Mouse (Mus musculus) activated CD4-positive, CD25-positive, alpha-beta regulatory T cell, adult 4 months (primary cell): Measurements from ENCODE around the gene Olfr470. TPM values are rescaled to one million over a fixed set of nuclear protein-coding genes. Genes with fewer than 3 reads are reported as not detected.
"Not testable (repeated sequence)": the region's sequence is repeated elsewhere in the genome, so short reads cannot be mapped to it uniquely, and the experiment has no call there.

ENCODE experiments used
- ATAC-seq: one replicate; pipeline ENCODE4 v1.8.0; 2017
- polyA plus RNA-seq, 2 experiments: library from polyadenylated mRNA; unstranded; fragments of 100-300 nt; shearing (Covaris generic); gene quantifications; one replicate each; pipeline ENCODE4 v1.2.1; 2017

Olfr470 gene
- polyA plus RNA-seq, result not detected

DNA sequence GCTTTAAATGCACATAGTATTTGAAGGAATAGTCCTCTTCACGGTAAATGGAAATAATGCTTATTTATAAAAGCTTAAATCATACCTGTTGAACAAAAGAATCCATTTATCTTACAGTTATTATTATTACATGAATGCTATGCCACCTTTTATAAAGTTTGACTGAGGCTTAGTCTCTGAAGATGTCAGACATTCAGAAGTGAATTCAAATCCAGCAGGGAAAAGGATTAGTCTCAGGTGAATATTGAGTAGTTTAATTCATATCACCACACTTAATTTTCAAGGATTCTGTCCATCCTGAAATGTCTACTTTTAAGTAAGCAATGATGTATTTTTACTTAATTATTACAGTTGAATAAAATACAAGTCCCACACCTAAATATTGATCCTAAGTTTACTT lies at the start of gene Olfr470:
Gene Olfr470, minus strand, starts transcription at position 101 of the 400 bp plus-strand sequence.
- not testable (repeated sequence) for ATAC-seq

DNA sequence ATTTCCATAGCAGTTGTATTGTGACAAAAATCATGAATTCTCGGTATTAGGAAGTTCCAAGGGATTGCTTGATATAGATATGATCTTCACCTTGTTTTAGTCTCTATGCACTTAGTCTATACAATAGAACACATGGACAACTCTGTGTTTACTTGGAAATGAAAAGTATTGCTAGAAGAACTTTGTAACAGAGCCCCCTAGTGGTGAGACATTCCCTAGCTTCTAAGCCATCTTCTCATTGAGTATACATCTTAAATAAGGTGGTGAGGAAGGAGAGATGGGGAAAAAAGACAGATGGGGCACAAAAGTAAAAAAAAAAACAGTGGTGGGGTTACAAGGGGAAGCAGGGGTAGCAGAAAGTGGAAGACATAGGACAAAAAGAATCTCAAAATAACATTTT lies 5.6 kb downstream of the Olfr470 start:
- ATAC-seq, result no peak

DNA sequence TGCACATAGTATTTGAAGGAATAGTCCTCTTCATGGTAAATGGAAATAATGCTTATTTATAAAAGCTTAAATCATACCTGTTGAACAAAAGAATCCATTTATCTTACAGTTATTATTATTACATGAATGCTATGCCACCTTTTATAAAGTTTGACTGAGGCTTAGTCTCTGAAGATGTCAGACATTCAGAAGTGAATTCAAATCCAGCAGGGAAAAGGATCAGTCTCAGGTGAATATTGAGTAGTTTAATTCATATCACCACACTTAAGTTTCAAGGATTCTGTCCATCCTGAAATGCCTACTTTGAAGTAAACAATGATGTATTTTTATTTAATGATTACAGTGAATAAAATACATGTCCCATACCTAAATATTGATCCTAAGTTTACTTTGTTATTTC lies 21.8 kb downstream of the Olfr470 start, which contains the start of gene Olfr469:
Gene Olfr469, minus strand, starts transcription at position 101 of the 400 bp plus-strand sequence.
- not testable (repeated sequence) for ATAC-seq

DNA sequence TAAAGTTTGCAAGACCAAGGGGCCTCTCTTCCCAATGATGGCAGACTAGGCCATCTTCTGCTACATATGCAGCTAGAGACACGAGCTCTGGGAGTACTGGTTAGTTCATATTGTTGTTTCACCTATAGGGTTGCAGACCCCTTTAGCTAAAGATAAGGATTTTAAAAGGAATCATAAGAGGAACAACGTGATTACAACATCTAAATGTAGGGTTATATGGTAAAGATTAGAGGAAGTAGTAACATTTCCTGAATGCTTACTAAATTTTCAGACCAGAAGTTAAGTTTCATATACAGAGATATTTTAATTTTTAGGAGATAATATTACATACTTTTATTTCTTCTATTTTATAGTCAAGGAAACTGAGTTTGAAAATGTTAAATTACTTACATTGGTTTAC lies 23.4 kb downstream of the Olfr470 start:
- ATAC-seq, result not testable (repeated sequence)

DNA sequence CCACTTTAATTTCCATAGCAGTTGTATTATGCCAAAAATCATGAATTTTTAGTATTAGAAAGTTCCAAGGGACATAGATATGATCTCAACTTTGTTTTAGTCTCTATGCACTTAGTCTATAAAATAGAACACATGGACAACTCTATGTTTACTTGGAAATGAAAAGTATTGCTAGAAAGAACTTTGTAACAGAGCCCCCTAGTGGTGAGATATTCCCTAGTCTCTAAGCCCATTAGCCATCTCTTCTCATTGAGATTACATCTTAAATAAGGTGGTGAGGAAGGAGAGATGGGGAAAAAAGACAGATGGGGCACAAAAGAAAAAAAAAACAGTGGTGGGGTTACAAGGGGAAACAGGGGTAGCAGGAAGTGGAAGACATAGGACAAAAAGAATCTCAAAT lies 27.8 kb downstream of the Olfr470 start:
- ATAC-seq, result no peak

DNA sequence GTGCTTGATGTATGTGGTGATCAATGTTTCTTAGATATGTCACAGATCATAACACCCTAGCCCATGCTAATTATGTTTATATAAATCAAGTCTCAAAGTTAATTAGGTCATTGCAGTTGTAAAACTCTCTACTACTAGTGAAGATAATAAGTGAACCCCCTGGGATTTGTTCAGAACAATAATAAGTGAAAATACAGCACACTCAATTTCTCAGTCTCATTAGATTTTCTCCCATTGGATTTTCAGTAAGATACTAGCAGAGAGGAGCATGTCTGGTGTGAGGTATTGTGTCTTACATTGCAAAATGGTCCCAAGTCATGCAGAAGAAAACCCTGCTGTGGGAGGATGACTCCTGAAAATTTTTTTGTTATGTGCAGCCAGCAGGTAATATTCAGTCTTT lies 35.3 kb downstream of the Olfr470 start, which contains the start of gene Olfr467:
Gene Olfr467, plus strand, starts transcription at position 301 of the 400 bp plus-strand sequence.
- ATAC-seq, result no peak

DNA sequence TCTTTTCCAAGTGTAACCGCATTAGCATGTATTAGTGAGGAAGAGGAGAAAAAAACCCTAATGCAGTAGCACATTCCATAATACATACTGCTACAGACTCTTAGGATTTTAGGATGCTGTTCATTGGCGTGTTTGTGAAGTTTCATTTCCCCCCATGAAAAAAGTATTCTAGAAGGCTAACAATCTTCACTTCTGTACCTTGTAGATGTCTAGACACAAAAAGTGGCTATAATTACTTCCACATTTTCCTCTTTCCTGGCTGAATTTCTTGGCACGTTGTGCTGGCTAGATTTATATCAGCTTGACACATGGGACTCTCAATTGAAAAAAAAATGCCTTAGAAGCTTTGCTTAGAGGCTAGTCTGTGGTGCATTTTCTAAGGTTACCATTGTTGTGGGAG lies 45.2 kb downstream of the Olfr470 start:
- no peak for ATAC-seq

DNA sequence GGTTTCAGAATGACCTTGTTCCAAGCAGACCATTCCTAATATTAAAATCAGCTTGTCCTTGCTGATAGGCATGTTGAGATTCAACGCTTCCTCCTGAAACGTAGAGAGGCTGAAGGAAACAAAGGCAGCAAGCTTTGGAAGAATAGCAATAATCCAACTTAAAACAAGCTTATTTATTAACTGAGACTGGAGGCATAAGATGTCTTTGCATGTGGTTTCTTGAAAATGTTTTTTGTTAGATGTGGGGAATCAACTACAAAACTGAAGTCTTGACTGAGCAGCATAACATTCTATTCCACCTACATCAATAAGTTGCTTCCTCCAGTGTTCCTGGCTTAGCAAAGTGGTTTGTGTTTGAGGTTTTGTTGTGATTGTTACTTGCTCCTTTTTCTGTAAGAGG lies 46.2 kb downstream of the Olfr470 start, which contains the start of gene Ovch2:
Gene Ovch2, minus strand, starts transcription at position 101 of the 400 bp plus-strand sequence.
- ATAC-seq, result no peak

DNA sequence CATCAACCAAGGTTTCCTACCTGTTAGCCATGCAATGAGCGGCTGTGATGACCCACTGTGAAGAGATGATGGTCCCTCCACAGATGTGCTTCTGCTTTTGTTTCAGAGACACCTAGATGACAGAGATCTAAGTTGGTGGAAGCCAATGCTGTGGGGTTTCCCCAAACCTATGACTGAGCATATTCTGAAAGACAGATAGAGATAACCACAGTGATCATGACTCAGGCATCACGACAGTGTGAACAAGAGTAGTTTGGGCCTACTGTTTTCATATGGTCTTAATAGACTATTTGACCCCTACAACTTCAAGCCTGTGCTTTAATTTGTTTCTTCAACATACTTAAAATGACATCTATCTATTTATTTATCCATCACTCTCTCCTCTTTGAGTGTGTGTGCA lies 50.8 kb downstream of the Olfr470 start:
- no peak for ATAC-seq

Other genes with a start within 250 kb of the Olfr470 start
- gene 5330417H12Rik, start 222.3 kb downstream of the Olfr470 start, polyA plus RNA-seq, result not detected
- not detected for gene Cyb5r2, start 89.5 kb downstream of the Olfr470 start, polyA plus RNA-seq
- not detected for gene Ovch2, start 46.3 kb downstream of the Olfr470 start, polyA plus RNA-seq
- not detected for gene Olfr467, start 35.2 kb downstream of the Olfr470 start, polyA plus RNA-seq
- gene Olfr469, start 21.9 kb downstream of the Olfr470 start, polyA plus RNA-seq, result not detected
- under 1 TPM in 1 of 2 experiments, not detected in 1; 0.16 TPM for gene Olfr472, start 50.4 kb upstream of the Olfr470 start, polyA plus RNA-seq
- not detected for gene Olfr473, start 83.0 kb upstream of the Olfr470 start, polyA plus RNA-seq
- not detected for gene Olfr474, start 107.2 kb upstream of the Olfr470 start, polyA plus RNA-seq
- not detected for gene Olfr476, start 117.3 kb upstream of the Olfr470 start, polyA plus RNA-seq
- gene Olfr477, start 139.2 kb upstream of the Olfr470 start, polyA plus RNA-seq, result not detected
- not detected for gene Olfr478, start 186.5 kb upstream of the Olfr470 start, polyA plus RNA-seq
- gene Olfr479, start 203.2 kb upstream of the Olfr470 start, polyA plus RNA-seq, result not detected
- not detected for gene Olfr480, start 219.9 kb upstream of the Olfr470 start, polyA plus RNA-seq
- gene Olfr481, start 232.4 kb upstream of the Olfr470 start, polyA plus RNA-seq, result under 1 TPM in 1 of 2 experiments, not detected in 1; 0.28 TPM